Mouse (Mus musculus) olfactory bulb, adult 2 months (tissue): Measurements from ENCODE around the gene Gm960. TPM values are rescaled to one million over a fixed set of nuclear protein-coding genes. Genes with fewer than 3 reads are reported as not detected.

Experiments used
- H3K27ac ChIP-seq: fragments of 200-500 bp; 2 replicates; pipeline ENCODE4 v1.5.1; 2012; ENCODE audit warnings: low read depth, low read length; ENCODE audit not compliant: insufficient read depth
- H3K4me1 ChIP-seq: fragments of 200-500 bp; 2 replicates; pipeline ENCODE4 v1.6.1; 2012; ENCODE audit warnings: low read length; ENCODE audit not compliant: control insufficient read depth, insufficient read depth
- H3K4me3 ChIP-seq: fragments of 200-500 bp; 2 replicates; pipeline ENCODE4 v1.5.1; 2012; ENCODE audit warnings: mild to moderate bottlenecking, low read depth, low read length, moderate library complexity; ENCODE audit not compliant: insufficient read depth
- CTCF ChIP-seq: fragments of 200-500 bp; IDR thresholded peaks from 2 replicates; pipeline ENCODE4 v1.5.1; 2012; ENCODE audit warnings: low read depth, mild to moderate bottlenecking, low read length, moderate library complexity; ENCODE audit not compliant: insufficient read depth
- POLR2A ChIP-seq: fragments of 200-500 bp; IDR thresholded peaks from 2 replicates; pipeline ENCODE4 v1.6.1; 2012; ENCODE audit warnings: mild to moderate bottlenecking, low read depth, low read length, moderate library complexity; ENCODE audit not compliant: insufficient read depth
- WGBS: fragments of 180-500 bp; shearing (Covaris S2); methylation state at CpG from one replicate; pipeline ENCODE4 v1.1.7; 2018; 5-methylcytosine and 5-hydroxymethylcytosine counted together
- polyA plus RNA-seq: library from polyadenylated mRNA; stranded (reverse); fragments of >200 nt; gene quantifications from 2 replicates; pipeline ENCODE4 v1.2.4, GENCODE M21; 2012; ENCODE audit warnings: low replicate concordance; ENCODE audit not compliant: missing spikeins, insufficient read depth, insufficient read length

Gene Gm960
- polyA plus RNA-seq, 1 experiment = not detected

DNA sequence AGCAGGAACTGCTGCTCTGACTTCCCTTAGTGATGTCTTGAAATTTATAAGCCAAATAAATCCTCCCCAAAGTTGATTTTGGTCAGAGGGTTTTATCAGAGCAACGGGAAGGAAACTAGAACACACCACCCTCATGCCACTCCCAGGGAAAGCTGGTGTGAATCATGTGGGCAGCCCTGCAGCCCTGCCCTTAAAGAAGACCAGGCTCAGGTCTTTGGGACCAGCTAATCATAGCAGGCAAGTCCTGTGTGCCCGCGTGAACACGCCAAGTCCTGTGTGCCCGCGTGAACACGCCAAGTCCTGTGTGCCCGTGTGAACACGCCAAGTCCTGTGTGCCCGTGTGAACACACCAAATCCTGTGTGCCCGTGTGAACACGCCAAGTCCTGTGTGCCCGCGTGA, 18.3 kb upstream of the Gm960 start:
- H3K27ac ChIP-seq = no peak overlapping the region
- 97% methylated on average over 14 of the region's 14 CpGs for WGBS
- H3K4me3 ChIP-seq = no peak overlapping the region
- H3K4me1 ChIP-seq = peaks cover 31% of the 10 kb centered on the region
- TF ChIP-seq CTCF = no peak
- TF ChIP-seq POLR2A = no peak

DNA sequence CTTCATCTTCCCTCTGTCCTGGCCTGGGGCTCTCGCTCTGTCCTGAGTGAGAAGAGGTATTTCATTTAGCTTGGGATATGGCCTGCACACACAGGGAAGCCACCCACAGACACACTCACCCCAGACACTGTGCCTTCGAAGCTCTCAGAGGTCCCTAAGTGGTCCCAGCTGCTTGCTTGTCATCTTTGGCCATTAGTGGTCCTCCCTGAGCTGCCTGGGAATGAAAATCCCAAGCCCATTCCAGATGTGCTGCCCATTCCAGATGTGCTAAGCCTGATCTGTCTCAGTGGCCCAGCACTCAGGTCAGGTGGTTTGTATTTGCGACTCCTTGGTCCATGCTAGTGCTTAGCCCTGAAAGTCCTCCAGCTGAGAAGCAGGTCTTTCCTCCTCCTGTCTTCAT, 15.4 kb upstream of the Gm960 start:
- TF ChIP-seq CTCF (no peak), POLR2A (no peak)
- Histone ChIP-seq H3K4me3 (no peak overlapping the region), H3K27ac (no peak overlapping the region), H3K4me1 (peaks cover 27% of the 10 kb centered on the region)
- 70% methylated on average over 3 of the region's 3 CpGs for WGBS

DNA sequence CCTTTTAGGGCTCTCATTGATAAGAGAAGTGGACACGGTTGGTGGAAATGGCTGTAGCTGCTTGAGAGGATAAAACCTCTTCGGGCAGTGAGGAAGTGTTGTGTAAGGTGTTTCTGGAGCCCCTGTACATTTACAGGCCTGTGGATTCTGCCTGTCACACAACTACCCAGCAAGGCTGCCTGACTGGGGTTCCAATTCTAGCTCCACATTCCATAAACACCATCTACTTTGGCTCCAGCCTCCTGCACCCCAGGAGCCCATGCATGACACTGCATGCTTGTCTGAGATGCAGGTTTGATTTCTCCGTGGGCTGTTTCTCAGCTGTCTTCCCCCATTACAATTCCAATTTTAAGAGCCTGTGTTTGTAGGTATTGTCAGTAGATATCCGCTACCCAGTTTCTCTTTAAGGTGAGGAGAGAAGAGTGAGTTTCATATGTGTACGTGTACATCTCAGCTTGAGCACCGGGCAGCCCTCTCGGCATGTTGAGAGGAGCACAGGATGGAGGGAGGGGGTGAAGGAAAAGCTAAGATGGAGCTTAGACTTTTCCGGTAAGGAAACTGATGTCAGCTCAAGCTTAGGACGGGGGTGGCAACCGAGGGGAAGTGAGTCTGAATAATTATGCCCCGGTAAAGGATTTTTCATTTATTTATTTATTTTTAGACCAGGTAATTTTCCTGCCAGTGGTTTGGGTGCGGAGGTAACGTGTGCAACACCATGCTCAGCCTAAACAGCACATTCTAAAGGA, 14.5 kb upstream of the Gm960 start:
- Histone ChIP-seq H3K27ac (peak overlapping the region; percentile 37), H3K4me3 (peak overlapping the region; percentile 72), H3K4me1 (peaks cover 19% of the 10 kb centered on the region)
- WGBS = 15% methylated on average over 13 of the region's 13 CpGs
- no peak for TF ChIP-seq POLR2A
- TF ChIP-seq CTCF = no peak

DNA sequence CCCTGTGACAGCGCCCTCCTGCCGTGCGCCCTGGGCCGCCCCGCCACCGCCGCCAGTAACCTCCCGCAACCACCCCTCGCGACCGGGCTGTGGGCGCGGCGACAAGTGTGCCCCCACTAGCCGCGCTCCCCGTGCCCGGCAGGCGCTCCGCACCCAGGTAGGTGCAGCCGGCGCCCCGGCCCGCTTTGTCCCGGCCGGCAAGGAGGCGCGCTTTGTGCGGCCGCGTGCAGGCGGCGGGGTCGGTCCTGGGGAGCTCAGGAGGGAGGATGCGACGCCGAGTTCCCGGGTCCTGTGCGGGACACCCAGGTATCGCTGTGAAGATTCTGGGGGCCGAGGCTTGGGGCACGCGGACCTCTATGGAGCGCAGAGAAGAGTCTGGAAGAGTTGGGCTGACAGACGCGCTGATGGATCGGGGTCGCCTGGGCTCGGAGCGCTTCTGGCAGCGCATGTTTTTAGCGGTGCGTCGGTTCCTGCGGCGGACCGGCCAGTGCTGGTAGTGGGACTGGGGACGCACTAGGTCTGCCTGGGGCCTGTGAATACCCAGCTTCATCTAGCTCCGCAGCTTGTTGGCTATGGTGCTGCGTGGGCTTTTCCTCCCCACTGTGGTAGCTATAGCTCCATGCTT, 13.8 kb upstream of the Gm960 start:
- TF ChIP-seq POLR2A (peak; percentile 2; the same call in 1 of the 2 replicates), CTCF (no peak)
- WGBS = 2% methylated on average over 60 of the region's 60 CpGs

DNA sequence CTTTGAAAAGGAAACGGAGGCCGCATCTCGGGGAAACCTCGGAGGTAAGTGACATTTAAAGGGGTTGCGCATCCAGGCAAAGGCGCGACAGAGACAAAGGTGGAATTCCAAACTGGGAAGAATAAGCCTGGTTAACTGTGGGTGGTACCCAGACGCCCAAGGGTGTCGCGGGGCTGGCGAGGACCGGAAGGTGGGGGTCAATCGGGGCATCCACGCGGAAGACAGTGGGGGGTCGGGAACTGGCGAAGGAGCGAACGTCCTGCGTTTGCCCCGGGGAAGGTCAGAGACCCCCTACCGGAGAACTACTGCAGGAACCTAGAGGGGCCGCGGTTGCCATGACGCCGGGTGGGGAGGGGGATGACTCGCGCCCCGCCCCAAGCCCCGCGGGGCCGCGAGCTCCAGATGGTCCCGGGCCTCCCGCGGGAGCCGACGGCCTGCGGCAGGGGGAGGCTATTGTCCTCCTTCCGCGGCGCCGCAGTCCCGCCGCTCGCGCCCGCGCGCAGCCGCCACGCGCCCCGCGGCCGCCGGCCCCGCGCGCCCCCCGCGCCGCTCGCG, 13.2 kb upstream of the Gm960 start:
- H3K4me3 ChIP-seq = peak overlapping the region; percentile 72
- WGBS = 4% methylated on average over 65 of the region's 65 CpGs
- peak overlapping the region; percentile 98 for H3K27ac ChIP-seq
- H3K4me1 ChIP-seq = peaks cover 16% of the 10 kb centered on the region
- TF ChIP-seq POLR2A = no peak
- no peak for TF ChIP-seq CTCF

More for the DNA sequence above, 13.8 kb upstream of the Gm960 start:
- Histone ChIP-seq H3K27ac (peak overlapping the region; percentile 37), H3K4me3 (peak overlapping the region; percentile 72), H3K4me1 (peaks cover 19% of the 10 kb centered on the region)

DNA sequence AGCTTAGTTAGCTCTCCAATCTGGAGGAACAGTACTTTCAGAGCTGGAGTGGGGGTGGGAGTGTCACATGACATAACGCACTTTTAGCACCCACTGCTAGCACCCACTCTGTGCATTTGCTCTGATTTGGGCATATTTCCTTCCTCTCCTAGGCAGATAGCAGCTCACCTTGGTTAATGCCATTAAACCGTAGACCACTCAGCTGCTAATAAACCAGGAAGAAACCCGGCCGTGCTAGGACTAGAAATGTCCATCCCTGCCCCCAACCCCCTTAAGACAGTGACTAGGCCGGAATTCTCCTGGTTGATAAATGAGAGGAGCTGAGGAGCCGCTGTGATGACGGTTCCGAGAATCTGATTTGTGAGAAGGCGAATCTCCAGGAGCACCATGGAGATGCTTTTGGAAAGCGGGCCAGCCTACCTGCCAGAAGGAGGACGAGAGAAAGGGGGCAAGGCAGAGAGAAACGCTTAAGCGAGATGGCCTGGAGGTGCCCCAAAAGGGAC, 12.7 kb upstream of the Gm960 start, which contains the start of gene Sptbn2:
TSS of gene Sptbn2 (plus strand) at position 70 of the 503 bp plus-strand sequence.
- 10% methylated on average over 13 of the region's 13 CpGs for WGBS
- Histone ChIP-seq H3K4me3 (peak within 1 kb of the TSS; percentile 72), H3K4me1 (peaks cover 15% of the 10 kb centered on the region), H3K27ac (peak within 1 kb of the TSS; percentile 98)
- TF ChIP-seq CTCF (no peak), POLR2A (no peak)

DNA sequence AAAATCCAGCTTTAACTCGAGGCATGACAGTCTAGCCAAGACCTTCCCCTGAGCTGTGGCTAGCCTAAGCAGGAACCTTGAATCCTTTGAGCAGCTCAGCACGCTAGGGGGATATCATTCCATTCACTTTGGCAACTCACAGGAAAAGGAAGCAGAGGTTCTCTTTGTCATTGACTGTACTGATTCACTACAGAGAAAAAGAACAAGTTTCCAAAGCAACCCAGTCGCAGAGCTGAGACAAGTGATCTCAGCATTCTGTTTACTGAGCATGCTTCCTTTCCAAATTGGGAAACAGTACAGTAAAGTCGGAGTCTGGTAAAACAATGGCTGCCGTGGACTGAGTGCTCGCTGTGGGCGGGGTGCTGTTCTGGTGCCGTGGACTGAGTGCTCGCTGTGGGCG, 10.3 kb upstream of the Gm960 start:
- peak overlapping the region; percentile 19 for H3K4me3 ChIP-seq
- 37% methylated on average over 10 of the region's 10 CpGs for WGBS
- TF ChIP-seq CTCF (no peak), POLR2A (no peak)
- peak overlapping the region; percentile 65; the same call in 1 of the 2 replicates for H3K27ac ChIP-seq
- H3K4me1 ChIP-seq = peaks cover 4% of the 10 kb centered on the region

DNA sequence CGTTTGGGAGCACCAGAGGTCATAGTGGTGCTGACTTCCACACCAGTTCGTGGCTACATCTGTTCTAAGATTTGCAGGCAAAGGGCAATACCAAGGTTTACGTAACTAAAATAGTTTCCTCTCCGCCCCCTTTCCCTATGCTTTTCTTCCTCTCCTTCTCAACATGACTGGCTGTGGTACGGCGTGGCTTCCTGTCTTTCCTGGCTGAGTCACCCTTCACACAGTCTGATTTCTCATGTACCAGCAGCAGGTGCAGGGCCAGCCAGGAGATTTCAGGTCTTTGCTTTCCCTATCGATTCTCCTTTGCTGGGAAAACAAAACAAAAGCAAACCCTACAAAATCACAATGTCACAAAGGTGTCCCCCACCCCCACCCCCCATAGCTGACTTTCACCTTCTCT, 2.8 kb upstream of the Gm960 start:
- H3K27ac ChIP-seq = no peak overlapping the region
- WGBS = 48% methylated on average over 7 of the region's 7 CpGs
- H3K4me1 ChIP-seq = peaks cover 21% of the 10 kb centered on the region
- H3K4me3 ChIP-seq = no peak overlapping the region
- TF ChIP-seq POLR2A (no peak), CTCF (no peak)

DNA sequence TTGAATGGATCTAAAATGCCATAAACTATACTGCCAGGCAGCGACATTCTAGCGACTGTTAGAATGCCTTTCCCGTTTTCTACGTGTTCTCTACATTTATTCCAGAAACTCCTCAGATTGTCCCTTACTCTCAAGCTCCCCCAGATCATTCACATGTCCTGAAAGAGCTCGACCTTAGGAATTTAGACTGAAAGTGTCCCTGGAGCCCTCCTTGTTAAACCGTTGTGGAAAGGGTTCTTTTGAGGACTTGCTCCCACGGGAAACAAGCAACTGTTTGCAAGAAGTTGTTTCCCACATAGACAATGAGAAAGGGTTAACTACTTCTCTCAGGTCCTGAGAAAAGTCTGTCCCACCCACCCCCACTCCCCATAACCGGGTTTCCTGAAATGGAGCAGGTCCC, 2.2 kb upstream of the Gm960 start:
- TF ChIP-seq CTCF (no peak), POLR2A (no peak)
- no peak overlapping the region for H3K27ac ChIP-seq
- H3K4me3 ChIP-seq = no peak overlapping the region
- 78% methylated on average over 8 of the region's 8 CpGs for WGBS
- peaks cover 21% of the 10 kb centered on the region for H3K4me1 ChIP-seq

DNA sequence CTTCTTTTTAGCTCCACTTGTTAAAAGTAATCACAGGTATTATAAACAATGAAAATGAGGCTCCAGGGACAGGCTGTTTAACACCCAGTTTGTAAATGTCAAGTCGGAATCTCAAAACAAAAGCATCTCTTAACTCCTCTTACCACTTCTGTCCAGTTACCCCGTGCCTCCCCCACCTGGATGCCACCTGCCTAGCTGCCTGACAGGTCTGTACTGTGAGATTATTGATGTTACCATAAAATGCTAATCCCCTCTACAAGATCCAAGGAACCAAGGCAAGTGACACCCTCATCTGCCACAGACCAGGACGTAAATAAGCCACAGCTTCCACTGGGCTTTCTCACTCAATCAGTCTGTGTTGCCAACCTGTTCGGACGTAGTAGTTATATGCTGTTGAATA, 1.4 kb upstream of the Gm960 start:
- WGBS = 86% methylated on average over 5 of the region's 5 CpGs
- no peak for TF ChIP-seq POLR2A
- TF ChIP-seq CTCF = no peak
- peaks cover 21% of the 10 kb centered on the region for H3K4me1 ChIP-seq
- no peak overlapping the region for H3K27ac ChIP-seq
- H3K4me3 ChIP-seq = no peak overlapping the region
